Mouse (Mus musculus) cerebellum, postnatal 14 days (tissue): Measurements from ENCODE around the gene Rnf40.
A peak's percentile ranks its signal among the peaks of the same experiment; 100 is the strongest.
"Not testable (repeated sequence)": the region's sequence is repeated elsewhere in the genome, so short reads cannot be mapped to it uniquely, and the experiment has no call there.

Experiments
- DNase-seq, 2 experiments: peaks; one replicate each; pipeline ENCODE4 v3.0.0; 2021; ENCODE audit warnings: mixed read lengths in 2 of 2

Rnf40 gene

DNA sequence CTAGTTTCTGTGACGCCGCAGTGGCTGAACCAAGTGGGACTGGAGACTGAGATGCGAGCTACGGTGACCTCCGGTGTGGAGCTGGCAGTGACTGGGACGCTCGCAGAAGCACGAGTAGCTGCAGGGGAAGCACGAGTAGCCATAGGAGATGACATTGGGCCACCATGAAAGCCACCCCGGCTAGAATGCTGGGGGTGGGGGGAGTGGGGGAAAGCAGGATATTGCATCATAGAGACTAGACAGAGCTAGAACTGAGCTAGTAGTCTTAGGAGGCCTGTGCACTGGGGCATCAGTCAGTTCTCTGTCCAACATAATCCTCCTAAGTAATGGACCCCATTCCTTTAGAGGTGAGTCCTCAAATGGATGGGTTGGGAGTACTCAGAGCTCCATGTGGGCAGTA lies 15.7 kb downstream of the Rnf40 start:
- DNase-seq = no peak

DNA sequence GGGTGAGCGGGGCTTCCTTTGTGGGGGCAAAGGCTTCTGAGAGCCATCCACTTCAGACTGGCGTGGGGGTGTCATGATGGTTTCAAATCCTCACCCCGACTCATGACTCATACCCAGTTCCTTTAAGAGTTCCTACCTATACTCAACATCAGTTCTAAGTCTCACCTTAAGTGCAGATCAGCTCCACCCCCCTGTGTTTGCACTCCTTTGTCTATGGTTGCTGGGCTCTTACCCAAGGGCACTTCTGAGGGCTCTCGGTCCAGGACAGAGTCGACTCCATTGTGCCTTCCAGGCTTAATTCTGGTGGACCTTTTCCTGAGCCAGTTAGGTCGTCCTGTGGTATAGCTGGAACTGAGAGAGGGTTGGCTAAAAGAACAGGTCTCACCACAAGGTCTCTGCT lies 18.6 kb downstream of the Rnf40 start:
- DNase-seq = no peak

DNA sequence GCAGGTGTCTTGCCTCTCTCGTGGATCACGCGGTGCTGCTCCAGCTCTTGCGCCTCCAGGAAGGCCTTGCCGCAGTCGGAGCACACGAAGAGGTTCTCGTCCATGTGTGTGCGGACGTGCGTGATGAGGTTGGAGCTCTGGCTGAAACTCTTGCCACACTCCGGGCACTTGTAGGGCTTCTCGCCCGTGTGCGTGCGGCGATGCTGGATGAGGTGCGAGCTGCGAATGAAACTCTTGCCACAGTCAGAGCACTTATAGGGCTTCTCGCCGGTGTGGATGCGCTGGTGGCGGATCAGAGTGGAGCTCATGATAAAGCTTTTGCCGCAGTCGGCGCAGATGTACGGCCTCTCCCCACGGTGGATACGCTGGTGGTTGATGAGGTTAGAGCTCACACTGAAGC lies 22.4 kb downstream of the Rnf40 start:
- DNase-seq = no peak

DNA sequence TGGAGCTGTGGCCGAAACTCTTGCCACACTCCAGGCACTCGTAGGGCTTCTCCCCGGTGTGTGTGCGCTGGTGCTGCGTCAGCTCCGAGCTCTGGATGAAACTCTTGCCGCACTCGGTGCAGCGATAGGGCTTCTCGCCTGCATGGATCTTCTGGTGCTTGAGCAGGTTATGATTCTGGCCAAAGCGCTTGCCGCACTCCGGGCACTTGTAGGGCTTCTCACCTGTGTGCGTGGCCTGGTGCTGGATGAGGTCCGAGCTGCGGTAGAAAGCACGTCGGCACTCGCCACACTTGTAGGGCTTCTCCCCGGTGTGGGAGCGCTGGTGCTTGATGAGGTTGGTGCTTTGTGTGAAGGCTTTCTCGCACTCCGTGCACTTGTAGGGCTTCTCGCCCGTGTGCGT lies 23.0 kb downstream of the Rnf40 start:
- no peak for DNase-seq

DNA sequence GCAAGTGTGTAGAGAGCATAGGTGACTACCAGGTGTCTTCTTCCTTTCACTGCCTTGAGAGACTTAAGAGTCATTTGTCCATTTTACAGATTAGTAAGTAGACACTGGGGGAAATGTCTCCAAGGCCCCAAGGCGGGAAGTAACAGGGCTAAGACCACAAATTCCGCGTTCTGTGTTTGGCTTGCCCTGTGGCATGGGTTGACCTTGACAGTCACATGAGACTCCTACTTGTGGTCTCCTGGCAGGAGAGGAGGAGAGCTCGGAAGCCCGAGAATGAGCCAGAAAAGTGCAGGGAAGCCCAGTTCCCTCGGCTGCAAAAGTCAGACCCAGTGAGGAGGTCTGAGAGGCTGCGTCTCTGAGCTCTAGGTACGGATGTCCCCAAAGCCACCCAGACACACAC lies 24.9 kb downstream of the Rnf40 start:
- no peak for DNase-seq

DNA sequence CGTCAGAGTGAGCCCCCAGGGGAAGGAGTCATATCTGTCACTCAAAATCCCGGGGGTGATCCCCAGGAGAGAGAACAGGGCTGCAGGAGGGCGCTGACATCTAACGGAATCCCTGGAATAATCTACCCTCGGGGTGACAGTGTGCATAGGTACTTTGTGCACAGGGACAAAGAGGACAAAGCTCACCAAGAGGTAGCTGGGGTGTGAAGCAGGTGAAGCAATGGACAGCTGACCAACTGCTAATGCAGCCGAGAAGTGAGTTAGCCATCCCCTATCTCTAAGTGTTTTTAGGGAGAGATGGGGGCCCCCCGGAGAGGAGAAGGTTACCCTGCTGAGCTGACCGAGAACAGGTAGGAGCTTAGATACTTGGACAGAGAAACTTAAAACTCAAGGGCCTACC lies 25.5 kb downstream of the Rnf40 start:
- DNase-seq = no peak

DNA sequence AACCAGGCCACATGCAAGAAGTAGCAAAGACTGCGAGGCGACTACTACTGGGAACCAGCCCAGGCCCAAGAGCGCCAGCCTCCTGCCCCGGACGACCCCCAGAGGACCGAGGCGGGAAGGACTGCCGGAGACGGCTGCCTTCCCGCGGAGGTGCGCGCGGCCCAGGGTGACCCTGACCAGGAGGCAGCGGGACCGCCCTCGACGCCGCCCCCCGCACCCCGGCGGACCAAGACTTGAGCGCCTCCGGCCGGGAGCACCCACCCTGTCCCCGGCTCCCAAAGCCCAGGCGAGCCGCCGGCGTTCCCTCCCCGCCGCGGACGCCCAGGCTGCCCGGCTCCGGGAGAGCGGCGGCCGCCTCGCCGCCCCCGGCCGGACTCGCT lies 25.9 kb downstream of the Rnf40 start:
- DNase-seq = peak; percentile 43 to 47

DNA sequence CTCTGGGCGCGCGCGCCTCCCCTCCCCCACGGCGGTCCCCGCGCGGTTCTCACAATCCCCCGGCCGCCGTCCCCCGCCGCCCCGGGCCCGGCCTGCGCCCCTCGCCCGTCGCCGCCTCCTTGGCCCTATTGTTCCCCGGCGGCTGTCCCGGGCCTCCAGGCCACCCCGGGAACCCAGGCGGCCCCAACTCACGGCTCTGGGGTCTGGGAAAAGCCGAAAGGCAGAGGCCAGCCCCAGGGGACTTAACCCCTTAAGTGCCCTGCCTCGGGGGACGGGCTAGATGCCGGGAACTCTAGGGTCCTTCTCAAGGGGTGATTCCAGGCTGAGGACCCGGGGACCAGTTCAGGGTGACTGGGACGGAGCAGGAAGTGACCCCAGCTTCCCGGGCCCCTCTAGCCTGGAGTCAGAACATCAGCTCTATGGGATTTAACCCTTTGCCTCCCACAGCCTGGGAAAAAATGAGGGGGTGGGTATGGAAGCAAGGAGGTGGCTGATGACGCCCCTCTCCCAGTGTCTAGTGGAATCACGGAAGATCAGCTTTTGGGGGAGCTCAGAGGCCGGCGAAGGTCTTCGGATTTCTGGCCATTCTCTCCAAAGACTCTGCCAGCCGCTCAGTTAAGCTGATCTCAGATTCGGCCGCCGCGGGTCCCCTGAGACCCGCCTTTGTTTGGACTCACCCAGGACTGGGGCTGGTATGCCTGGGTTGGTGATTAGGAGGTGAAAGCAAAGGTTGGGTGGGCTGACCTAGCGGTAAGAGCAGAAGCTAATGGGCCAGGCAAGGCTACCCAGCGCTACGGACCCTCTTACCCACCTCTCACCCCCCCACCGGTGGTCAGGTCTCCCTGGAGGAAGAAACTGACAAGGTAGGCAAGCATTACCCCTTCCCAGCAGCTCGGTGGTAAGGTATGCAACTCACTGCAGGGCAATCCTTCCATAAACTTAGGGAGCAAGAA lies 26.6 kb downstream of the Rnf40 start, which contains the start of gene Zfp629:
Gene Zfp629, minus strand, starts transcription at position 907 of the 953 bp plus-strand sequence.
- peak; percentile 89 to 90 for DNase-seq

DNA sequence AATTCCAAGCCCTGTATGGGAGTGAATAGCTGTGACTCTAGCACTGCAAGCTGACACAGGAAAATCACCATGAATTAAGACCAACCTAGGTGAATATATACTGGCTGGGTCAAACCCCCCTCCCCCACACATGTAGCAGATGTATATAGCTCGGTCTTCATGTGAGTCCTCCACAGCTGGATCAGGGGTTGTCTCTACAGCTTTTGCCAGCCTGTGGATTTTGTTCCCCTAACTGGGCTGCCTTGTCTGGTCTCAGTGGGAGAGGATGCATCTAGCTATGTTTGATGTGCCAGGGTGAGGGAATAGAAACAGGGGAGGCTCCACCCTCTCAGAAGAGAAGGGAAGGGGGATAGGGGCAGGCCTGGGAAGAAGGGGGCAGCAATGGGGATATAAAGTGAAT lies 27.8 kb downstream of the Rnf40 start:
- DNase-seq = no peak

DNA sequence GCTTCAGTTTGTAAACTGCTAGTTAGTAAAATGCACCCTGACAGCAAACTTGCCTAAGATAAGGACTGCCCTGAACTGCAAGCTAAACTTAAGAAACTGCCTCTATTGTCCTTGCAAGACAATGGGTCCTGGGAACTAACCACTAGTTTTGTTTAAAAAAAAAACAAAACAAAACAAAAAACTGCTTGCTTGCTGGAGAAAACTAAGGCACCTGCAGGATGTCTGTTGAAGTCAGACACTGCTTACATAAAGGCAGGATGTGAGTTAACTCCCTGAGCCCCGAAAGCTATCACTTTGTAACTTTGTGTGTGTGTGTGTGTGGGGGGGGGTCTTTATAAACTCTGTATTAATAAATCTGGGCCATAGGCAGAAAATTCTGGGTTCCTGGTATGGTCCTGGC lies 28.3 kb downstream of the Rnf40 start:
- DNase-seq = no peak

DNA sequence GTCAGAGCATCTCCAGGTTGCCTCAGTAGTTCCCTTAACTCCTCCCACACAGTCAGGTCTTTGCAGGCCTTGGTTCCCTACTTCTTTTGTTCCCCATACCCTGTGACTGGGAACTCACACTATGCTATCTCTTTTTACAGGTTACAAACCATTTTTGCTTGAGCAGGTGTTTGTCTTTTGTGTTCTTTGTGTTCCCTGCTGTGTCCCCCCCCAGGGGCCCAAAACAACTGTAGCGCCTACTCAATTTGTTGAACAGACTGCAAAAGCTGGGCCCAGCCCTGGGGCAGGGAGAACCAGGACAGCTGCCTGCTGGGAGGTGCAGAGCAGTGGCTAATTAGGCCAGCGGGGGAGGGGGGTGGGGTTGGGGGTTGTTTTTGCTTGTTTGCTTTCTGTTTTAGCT lies 29.4 kb downstream of the Rnf40 start:
- DNase-seq = no peak

DNA sequence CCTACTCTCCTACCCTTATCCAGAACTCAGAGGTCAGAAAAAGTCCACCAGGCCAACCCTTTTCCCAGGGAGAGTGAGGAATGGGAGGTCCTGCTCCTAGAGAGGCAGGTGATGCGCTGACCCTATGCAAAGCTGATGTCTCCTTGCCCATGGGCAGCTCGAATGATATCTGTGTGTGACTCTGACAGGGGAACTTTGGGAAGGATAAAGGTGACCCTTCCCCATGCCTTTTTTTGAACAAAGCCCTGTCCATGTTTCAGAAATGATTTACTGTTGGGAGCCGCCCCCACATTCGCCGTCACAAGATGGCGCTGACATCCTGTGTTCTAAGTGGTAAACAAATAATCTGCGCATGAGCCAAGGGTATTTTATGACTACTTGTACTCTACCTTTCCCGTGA lies 29.8 kb downstream of the Rnf40 start:
- not testable (repeated sequence) for DNase-seq

DNA sequence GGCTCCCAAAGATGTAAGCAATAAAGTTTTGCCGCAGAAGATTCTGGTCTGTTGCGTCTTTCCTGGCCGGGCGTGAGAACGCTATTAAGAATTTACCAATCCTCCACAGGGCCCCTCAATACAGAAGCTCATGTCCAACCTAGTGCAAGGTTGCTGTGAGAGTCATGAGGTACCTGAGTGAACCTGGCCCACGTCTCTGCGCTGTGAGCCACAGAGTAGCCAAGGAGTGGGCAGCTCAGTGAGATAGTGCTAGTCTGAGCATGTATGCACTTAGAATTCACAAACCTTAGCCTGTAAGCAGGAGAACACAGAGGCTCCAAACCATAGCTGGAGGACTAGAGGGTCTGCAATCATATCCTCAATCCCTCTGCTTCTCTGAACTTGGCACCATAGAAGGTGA lies 37.5 kb downstream of the Rnf40 start:
- no peak for DNase-seq

DNA sequence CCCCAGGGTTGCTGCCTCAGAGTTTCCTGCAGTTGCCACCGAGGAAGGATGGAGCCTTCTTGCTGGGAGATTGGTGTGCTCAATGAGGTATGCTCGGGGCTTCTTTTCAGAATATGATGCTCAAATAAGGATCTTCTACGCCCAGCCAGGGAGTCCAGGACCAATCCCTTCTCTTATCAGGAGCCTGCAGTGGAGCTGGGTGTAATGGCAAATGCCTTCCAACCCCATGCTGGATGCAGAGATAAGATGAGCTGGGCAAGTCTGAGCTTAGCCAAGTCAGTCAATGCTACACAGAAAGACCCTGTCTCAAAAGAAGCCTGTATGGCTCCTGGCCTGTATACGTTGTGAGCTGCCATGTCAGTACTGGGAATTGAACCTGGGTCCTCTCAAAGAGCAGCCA lies 37.9 kb downstream of the Rnf40 start:
- no peak for DNase-seq

DNA sequence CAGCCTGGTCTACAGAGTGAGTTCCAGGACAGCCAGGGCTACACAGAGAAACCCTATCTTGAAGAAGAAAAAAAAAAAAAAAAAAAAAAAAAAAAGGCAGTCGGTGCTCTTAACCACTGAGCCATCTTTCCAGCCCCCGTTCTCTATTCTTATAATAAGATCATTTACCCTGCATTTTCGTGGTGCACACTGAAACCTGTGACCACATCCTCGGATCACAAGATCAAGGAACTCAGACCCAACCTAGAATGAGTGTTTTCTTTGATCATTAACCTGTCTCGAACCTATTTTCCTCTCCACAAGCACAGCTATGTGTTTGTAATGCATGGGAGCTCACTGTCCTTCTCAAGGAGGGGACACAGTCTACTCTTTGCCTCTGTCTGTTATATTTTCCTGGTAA lies 40.1 kb downstream of the Rnf40 start:
- no peak for DNase-seq

DNA sequence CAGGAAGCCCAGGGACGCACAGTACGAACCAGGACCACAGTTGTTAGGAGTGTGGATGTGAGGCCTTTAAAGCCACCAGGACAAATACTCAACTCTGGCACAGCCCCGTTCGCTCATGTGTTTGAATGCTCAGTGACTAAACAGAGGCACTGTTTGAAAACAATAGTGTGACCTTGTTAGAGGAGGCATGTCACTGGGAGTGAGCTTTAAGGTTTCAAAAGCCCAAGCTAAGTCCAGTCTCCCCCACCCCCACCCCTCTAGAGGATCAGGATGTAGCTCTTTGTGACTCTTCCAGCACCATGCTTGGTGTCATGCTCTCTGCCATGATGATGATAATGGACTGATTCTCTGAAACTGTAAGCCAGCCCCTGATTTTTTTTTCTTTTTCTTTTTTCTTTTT lies 42.8 kb downstream of the Rnf40 start:
- no peak for DNase-seq

DNA sequence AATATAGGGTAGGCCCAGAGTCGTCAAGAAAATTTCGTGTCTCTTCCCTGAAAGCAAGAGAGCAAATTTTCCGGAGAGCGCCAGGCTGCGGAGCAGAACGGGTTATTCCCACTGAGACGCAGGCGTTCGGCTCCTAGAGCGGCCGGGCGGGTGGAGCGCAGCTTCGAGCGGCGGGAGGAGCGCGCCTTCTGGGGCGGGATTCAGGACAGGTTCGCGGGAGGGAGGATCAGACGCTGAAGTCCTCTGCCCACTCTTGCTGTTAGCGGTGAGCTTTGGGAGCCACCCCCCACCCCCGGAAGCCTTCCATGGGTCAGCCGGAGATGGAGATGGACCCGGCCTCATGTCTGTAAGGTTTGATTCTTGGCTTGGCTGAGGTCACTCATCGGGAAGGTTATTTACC lies 48.4 kb downstream of the Rnf40 start:
- peak; percentile 87 to 89 for DNase-seq

DNA sequence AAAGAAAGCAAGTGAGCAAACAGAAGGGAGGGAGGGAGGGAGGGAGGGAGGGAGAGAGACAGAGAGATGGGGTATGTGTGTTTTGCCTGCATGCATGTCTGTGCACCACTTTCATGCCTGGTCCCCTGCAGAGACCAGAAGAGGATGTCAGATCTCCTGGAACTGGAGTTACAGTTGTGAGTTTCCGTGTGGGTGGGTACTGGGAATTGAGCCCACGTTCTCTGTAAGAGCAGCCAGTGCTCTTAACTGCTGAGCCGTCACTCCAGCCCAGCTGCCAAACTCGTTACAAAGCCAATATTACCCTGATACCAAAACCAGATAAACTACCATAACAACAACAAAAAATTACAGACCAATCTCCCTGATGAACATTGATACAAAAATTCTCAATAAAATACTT lies 52.7 kb downstream of the Rnf40 start:
- no peak for DNase-seq

DNA sequence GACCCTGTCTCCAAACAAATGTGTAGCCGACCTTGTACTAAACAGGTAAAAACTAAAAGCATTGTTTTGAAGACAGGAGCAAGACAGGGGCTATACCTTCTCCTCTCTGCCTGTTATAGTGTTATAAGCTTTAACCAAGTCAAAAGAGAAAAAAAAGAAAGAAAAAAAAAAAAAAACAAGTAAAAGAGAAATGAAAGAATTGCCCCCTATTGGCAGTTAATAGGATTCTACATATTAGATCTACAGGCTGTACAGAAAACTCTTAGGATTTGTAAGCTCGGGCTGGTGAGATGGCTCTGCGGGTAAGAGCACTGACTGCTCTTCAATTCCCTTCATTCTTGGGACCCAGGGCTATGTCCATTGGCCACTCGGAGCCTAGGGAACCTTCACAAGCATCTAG lies 53.7 kb downstream of the Rnf40 start:
- no peak for DNase-seq

DNA sequence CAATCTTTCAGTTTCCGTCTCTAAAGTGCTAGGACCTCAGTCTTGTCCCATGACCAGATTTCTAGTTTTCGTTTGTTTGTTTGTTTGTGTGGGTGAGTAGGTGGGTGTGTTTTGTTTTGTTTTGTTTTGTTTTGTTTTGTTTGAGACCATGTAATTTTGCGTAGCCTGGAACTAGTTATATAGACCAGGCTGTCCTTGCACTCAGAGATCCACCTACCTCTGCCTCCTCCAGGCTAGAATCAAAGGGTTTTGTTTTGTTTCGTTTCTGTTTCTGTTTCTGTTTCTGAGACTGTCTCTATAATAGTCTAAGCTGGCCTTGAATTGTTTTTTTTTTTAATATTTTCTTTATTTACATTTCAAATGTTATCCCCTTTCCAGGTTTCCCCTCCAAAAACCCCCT lies 57.8 kb downstream of the Rnf40 start:
- DNase-seq = no peak

DNA sequence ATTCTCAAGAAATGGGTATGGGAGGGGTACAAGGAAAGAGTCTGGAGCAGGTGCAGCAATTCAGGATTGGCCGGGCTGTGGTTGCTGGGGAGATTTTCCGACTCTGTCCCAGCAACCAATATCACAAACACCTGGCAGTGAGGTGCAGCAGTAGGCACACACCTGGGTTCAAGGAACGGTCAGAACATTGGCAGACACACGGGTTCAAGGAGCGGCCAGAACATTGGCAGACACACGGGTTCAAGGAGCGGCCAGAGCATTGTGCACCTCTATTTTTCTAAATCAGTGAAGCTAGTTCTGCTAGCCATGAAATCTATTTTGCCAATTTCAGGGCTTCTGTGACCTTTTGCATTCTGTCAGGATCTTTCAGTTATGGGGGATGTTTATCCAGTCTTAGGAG lies 59.0 kb downstream of the Rnf40 start:
- DNase-seq = not testable (repeated sequence)

DNA sequence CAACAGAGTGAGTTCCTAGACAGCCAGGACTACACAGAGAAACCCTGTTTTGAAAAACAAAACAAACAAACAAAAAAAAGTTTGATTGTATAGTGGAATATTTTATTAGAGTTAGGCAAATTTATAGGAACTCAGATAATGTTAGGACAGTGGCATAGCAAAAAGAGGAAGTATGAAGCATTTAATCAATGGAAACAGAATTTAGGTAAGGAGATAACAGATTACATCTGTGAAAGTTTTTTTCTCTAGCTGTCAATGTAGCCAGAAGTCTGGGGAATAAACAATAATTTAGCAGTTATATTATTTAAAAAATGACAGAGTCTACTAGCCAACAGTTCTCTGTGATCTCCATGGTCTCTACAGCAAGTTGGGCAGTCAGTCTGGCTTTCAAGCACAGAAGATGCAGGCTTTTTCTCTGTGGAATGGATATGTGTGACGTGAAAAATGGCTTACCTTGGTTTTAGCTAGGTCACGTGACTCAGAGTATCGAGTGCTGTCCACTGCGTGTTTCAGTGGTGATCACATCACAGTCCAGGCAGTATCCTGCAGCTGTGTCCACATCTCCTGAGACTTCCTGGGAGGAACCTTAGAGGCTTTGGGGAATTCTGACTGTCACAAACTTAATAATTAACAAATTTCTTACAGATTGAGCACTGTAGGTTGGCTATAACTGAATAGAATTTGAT lies 60.1 kb downstream of the Rnf40 start:
- no peak for DNase-seq

DNA sequence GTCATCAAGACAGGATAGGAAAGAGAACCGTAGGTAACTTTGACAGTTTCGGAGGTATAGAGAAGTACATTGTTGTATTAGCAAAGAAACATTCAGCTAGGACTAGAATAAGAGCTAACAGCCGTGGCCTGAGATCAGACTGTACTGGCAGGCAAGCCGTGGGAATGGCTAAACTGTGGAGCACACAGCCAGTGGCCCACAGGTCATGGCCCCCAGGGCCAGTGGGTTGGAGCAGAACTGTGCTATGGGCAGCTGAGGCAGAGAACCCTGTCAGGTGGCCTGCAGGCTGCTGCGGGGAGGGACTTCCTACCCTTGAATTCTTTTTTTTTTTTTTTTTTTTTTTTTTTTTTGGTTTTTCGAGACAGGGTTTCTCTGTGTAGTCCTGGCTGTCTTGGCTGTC lies 60.6 kb downstream of the Rnf40 start:
- no peak for DNase-seq

DNA sequence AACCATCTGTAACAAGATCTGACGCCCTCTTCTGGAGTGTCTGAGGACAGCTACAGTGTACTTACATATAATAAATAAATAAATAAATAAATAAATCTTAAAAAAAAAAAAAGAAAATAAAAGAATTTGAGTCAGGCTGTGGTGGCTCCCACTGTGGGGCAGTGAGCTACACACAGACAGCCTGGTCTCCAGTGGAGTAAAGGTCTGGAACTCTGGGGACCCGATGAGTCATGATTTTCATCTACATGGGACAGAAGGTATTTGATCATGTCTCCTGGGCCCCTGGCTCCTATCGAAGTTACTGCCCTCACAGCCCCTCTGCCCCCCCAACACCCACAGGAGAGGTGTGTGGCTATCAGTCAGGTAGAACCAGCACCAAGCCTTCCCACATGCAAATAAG lies 63.1 kb downstream of the Rnf40 start:
- DNase-seq = no peak
